Mouse (Mus musculus) heart, postnatal 0 days (tissue): ENCODE measurements around the gene Padi3. TPM values are rescaled to one million over a fixed set of nuclear protein-coding genes. Genes with fewer than 3 reads are reported as not detected.
A peak's percentile ranks its signal among the peaks of the same experiment; 100 is the strongest.

Experiments
- ATAC-seq: fragments of 200-750 bp; cut with Nextera tagmentation; 2 replicates; pipeline ENCODE4 v1.8.0; 2017; ENCODE audit warnings: low read depth, moderate number of reproducible peaks, moderate library complexity; ENCODE audit not compliant: insufficient read depth
- DNase-seq: peaks from one replicate; pipeline ENCODE4 v3.0.0-alpha.2; 2016; ENCODE audit warnings: low spot score
- H3K27ac ChIP-seq: fragments of 300-500 bp; sonication (generic); 2 replicates; pipeline ENCODE4 v1.5.1; 2014; ENCODE audit warnings: low read depth, mild to moderate bottlenecking
- H3K27me3 ChIP-seq: fragments of 300-500 bp; sonication (generic); 2 replicates; pipeline ENCODE4 v1.6.1; 2014; ENCODE audit warnings: low read length, mixed read lengths; ENCODE audit not compliant: control insufficient read depth, insufficient read depth
- H3K36me3 ChIP-seq: fragments of 300-500 bp; sonication (generic); replicated peaks from 2 replicates; pipeline ENCODE4 v1.6.1; 2014; ENCODE audit warnings: low read length, mixed read lengths; ENCODE audit not compliant: control insufficient read depth, insufficient read depth
- H3K4me1 ChIP-seq: fragments of 300-500 bp; sonication (generic); 2 replicates; pipeline ENCODE4 v1.6.1; 2014; ENCODE audit warnings: antibody characterized with exemption; ENCODE audit not compliant: control insufficient read depth, insufficient read depth
- H3K4me2 ChIP-seq: fragments of 300-500 bp; sonication (generic); 2 replicates; pipeline ENCODE4 v1.6.1; 2014; ENCODE audit warnings: low read depth, mild to moderate bottlenecking, low read length, moderate library complexity
- H3K4me3 ChIP-seq: fragments of 300-500 bp; sonication (generic); 2 replicates; pipeline ENCODE4 v1.5.1; 2014; ENCODE audit warnings: low read depth, low read length
- H3K9ac ChIP-seq: fragments of 300-500 bp; sonication (generic); replicated peaks from 2 replicates; pipeline ENCODE4 v1.6.1; 2014; ENCODE audit warnings: low read depth, low read length, mixed read lengths
- H3K9me3 ChIP-seq: fragments of 300-500 bp; sonication (generic); replicated peaks from 2 replicates; pipeline ENCODE4 v1.6.1; 2016; ENCODE audit warnings: low read length; ENCODE audit not compliant: control insufficient read depth
- CTCF ChIP-seq: IDR thresholded peaks from 2 replicates; pipeline ENCODE4 v1.5.1; 2016; ENCODE audit warnings: antibody characterized with exemption, control low read depth, low read depth
- EP300 ChIP-seq: IDR thresholded peaks from 2 replicates; pipeline ENCODE4 v1.6.1; 2016; ENCODE audit warnings: antibody characterized with exemption, low read depth
- WGBS: fragments of 180-500 bp; shearing (Covaris S2); extraction: QIAGEN DNeasy Blood & Tissue Kit; methylation state at CpG from one replicate; pipeline ENCODE4 v1.1.7; 2014; 5-methylcytosine and 5-hydroxymethylcytosine counted together
- polyA plus RNA-seq: library from polyadenylated mRNA; unstranded; fragments of >200 nt; fragmentation: Nextera tagmentation; extraction: Ambion mirVana; gene quantifications from 2 replicates; pipeline ENCODE4 v1.2.1, GENCODE M21; 2015
- total RNA-seq: library from RNA; depleted of rRNA; stranded (reverse); fragments of >200 nt; gene quantifications from 2 replicates; pipeline ENCODE4 v1.2.3, GENCODE M21; 2014; ENCODE audit warnings: low replicate concordance

The Padi3 gene
- total and polyA plus RNA-seq, 2 experiments from 2014 or later, result 0.04 to 0.11 TPM

DNA sequence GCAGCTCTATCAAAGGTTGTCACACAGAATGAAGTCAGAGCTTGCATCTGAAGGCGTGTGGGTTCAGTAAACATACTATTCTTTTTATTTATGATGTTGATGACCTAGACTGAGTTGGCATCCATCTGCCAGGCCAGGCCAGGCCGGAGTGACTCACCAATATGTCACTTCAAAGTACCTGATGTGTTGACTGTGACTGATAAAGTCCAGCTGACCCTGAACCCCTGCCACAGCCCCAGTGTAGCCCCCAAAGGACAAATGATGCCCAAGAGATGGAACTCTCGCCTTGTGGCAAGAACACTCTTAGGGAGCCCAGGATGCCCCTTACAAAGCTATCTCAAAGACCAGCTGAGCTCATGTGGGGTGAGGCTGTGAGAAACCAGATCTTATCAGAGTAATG is 54.6 kb downstream of the Padi3 start:
- H3K36me3 ChIP-seq, result no peaks in the 10 kb centered on the region
- H3K27ac ChIP-seq, result no peak overlapping the region
- H3K9me3 ChIP-seq, result no peaks in the 10 kb centered on the region
- H3K4me2 ChIP-seq, result no peak overlapping the region
- ATAC-seq (no peak), DNase-seq (no peak)
- no peak overlapping the region for H3K4me3 ChIP-seq
- no peak overlapping the region for H3K9ac ChIP-seq
- no peaks in the 10 kb centered on the region for H3K27me3 ChIP-seq
- TF ChIP-seq EP300 (no peak), CTCF (no peak)
- 73% methylated on average over 3 of the region's 3 CpGs for WGBS
- H3K4me1 ChIP-seq, result 0 out of 2 replicates have a peak, but pooled peaks cover 5% of the 10 kb centered on the region

- no peak overlapping the region for H3K4me2 ChIP-seq
- WGBS, result 29% methylated on average over 7 of the region's 7 CpGs
- H3K4me3 ChIP-seq, result no peak overlapping the region
- no peak for DNase-seq
- no peak for ATAC-seq
- H3K9ac ChIP-seq, result no peak overlapping the region
- H3K9me3 ChIP-seq, result no peaks in the 10 kb centered on the region
- TF ChIP-seq EP300 (no peak), CTCF (no peak)
- H3K27ac ChIP-seq, result peak overlapping the region; percentile 5; the same call in 1 of the 2 replicates
- H3K4me1 ChIP-seq, result 0 out of 2 replicates have a peak, but pooled peaks cover 5% of the 10 kb centered on the region
- H3K36me3 ChIP-seq, result no peaks in the 10 kb centered on the region
- H3K27me3 ChIP-seq, result no peaks in the 10 kb centered on the region
Measured at GRCm38 (mm10) chr4:140753366-140753765, 57.1 kb downstream of the Padi3 start.

- peak overlapping the region; percentile 21; the same call in 1 of the 2 replicates for H3K4me2 ChIP-seq
- H3K4me3 ChIP-seq, result peak overlapping the region; percentile 19
- H3K27ac ChIP-seq, result no peak overlapping the region
- H3K36me3 ChIP-seq, result no peaks in the 10 kb centered on the region
- H3K27me3 ChIP-seq, result no peaks in the 10 kb centered on the region
- ATAC-seq (no peak; the same call in 1 of the 2 replicates), DNase-seq (peak; percentile 58)
- H3K4me1 ChIP-seq, result peaks cover 5% of the 10 kb centered on the region; the same call in 1 of the 2 replicates
- TF ChIP-seq EP300, result no peak
- 0 out of 2 replicates have a peak, but pooled peaks have one; percentile 16 for TF ChIP-seq CTCF
- WGBS, result 12% methylated on average over 17 of the region's 19 CpGs
- no peaks in the 10 kb centered on the region for H3K9me3 ChIP-seq
- H3K9ac ChIP-seq, result no peak overlapping the region
Measured at GRCm38 (mm10) chr4:140750328-140750727, 60.1 kb downstream of the Padi3 start.

GRCm38 (mm10) chr4:140747978-140748377 is 62.5 kb downstream of the Padi3 start:
- H3K4me1 ChIP-seq, result peaks cover under 1% of the 10 kb centered on the region; the same call in 1 of the 2 replicates
- H3K27ac ChIP-seq, result peak overlapping the region; percentile 85
- no peaks in the 10 kb centered on the region for H3K9me3 ChIP-seq
- ATAC-seq, result peak; percentile 90
- no peak overlapping the region for H3K4me3 ChIP-seq
- H3K4me2 ChIP-seq, result peak overlapping the region; percentile 14; the same call in 1 of the 2 replicates
- H3K27me3 ChIP-seq, result no peaks in the 10 kb centered on the region
- H3K9ac ChIP-seq, result peak overlapping the region; percentile 36; the same call in 1 of the 2 replicates
- peak; percentile 87 for DNase-seq
- TF ChIP-seq CTCF (no peak), EP300 (peak; percentile 80; the same call in 1 of the 2 replicates)
- no peaks in the 10 kb centered on the region for H3K36me3 ChIP-seq
- 9% methylated on average over 12 of the region's 12 CpGs for WGBS

DNA sequence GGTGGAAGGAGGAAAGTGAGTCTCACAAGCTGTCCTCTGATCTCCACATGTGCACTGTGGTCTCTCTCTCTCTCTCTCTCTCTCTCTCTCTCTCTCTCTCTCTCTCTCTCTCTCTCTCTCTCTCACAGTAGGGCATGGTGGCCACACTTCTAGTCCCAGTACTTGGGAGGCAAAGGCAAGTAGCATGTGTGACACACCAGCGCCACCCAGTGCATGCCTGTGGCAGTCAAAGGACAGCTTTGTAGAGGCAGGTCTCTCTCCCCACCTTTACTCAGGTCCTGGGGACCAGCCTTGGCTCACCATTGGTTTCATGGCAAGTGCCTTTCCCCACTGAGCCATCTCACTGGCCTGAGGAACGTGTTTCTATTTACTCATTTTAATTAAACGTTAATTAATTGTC is 65.8 kb downstream of the Padi3 start:
- 13% methylated on average over 3 of the region's 3 CpGs for WGBS
- H3K36me3 ChIP-seq, result no peaks in the 10 kb centered on the region
- H3K9ac ChIP-seq, result no peak overlapping the region
- H3K4me3 ChIP-seq, result no peak overlapping the region
- DNase-seq (peak; percentile 46), ATAC-seq (peak; percentile 19)
- no peaks in the 10 kb centered on the region; the same call in 1 of the 2 replicates for H3K4me1 ChIP-seq
- H3K27ac ChIP-seq, result no peak overlapping the region
- H3K4me2 ChIP-seq, result no peak overlapping the region
- peak; percentile 68 for TF ChIP-seq CTCF
- no peak for TF ChIP-seq EP300
- H3K27me3 ChIP-seq, result no peaks in the 10 kb centered on the region
- H3K9me3 ChIP-seq, result no peaks in the 10 kb centered on the region

DNA sequence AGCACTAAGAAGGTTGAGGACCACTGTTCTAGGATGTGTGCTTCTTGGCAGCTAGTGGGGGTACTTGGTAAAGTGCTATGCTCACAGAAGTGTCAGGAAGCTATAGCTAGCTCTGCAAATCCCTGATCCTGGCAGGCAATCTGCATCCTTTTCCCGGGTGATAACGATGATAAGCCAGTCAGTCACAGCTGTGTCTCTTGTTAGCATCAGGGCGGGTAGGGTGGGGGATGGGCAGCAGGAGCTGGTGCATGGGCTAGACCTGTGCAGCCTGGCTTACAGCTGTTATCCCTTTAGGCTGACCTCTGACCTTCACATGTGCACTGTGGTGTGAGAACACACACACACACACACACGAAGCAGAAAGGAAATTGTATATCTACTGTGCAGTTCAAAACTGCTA is 67.4 kb downstream of the Padi3 start:
- WGBS, result 17% methylated on average over 4 of the region's 4 CpGs
- DNase-seq, result no peak

More for the DNA sequence above, 67.4 kb downstream of the Padi3 start:
- no peak overlapping the region for H3K4me3 ChIP-seq
- no peaks in the 10 kb centered on the region for H3K27me3 ChIP-seq
- H3K36me3 ChIP-seq, result no peaks in the 10 kb centered on the region
- H3K4me2 ChIP-seq, result no peak overlapping the region
- H3K9me3 ChIP-seq, result no peaks in the 10 kb centered on the region
- no peak for TF ChIP-seq CTCF
- TF ChIP-seq EP300, result no peak
- no peaks in the 10 kb centered on the region; the same call in 1 of the 2 replicates for H3K4me1 ChIP-seq
- H3K9ac ChIP-seq, result no peak overlapping the region
- H3K27ac ChIP-seq, result no peak overlapping the region
- no peak for ATAC-seq
